Comparison of ENCODE assay signal across 18 mouse cellular contexts in genomic region chr4:33342877-33343731, GRCm38 (mm10). TPM values are rescaled to one million over a fixed set of nuclear protein-coding genes. Genes with fewer than 3 reads are reported as not detected.
DNase-seq lines count a peak whose midpoint lies in the region; ATAC-seq lines count a peak whose summit lies in the region.
"Had no signal": no experiment of that assay in that cellular context is flagged by ENCODE, and none has a peak within 500 bp of the region (broad histone marks: within the 10 kb centered on the region; RNA-seq: fewer than 3 reads in every experiment).

No protein-coding gene starts in this region.

- no peak overlapping the region for H3K4me2 ChIP-seq in kidney, embryonic 16.5 days (replicated peaks; ENCODE audit: low read depth, low read length)
- H3K4me2 ChIP-seq in liver, embryonic 16.5 days (ENCODE audit: low read depth, low read length) = peak overlapping the region; percentile 32; the same call in 1 of the 2 replicates
- H3K4me2 ChIP-seq: embryonic facial prominence, embryonic 13.5 days had no signal

- no peak overlapping the region for H3K9ac ChIP-seq in kidney, embryonic 16.5 days (replicated peaks; ENCODE audit: low read length)
- no peak overlapping the region for H3K9ac ChIP-seq in liver, embryonic 16.5 days (ENCODE audit: low read depth, low read length)
- H3K9ac ChIP-seq: embryonic facial prominence, embryonic 13.5 days had no signal

- H3K27me3 ChIP-seq in kidney, embryonic 16.5 days (ENCODE audit: insufficient read depth, low read length) = no peaks in the 10 kb centered on the region
- H3K27me3 ChIP-seq in liver, embryonic 16.5 days (ENCODE audit: control insufficient read depth, insufficient read depth, low read depth, low read length) = no peaks in the 10 kb centered on the region
- H3K27me3 ChIP-seq: embryonic facial prominence, embryonic 13.5 days; megakaryocyte, embryonic 14.5 days had no signal

- DNase-seq in kidney, postnatal 14 days = no peak
- DNase-seq in 416B (ENCODE audit: low read depth) = peak; percentile 18
- no peak for DNase-seq in left cerebral cortex, postnatal 14 days (ENCODE audit: low spot score in 2 of 2)
- no peak for DNase-seq in embryo, embryonic 10.5 days (ENCODE audit: low spot score)
- DNase-seq: cerebellum, adult 9-10 months; gastrocnemius, postnatal 25 days; heart, postnatal 4 days; kidney, adult 8-10 months; layer of hippocampus, postnatal 36 days; right cerebral cortex, adult 18-20 months; thymus, adult 18-20 months had no signal

- peaks cover 23% of the 10 kb centered on the region for H3K36me3 ChIP-seq in kidney, embryonic 16.5 days (ENCODE audit: insufficient read depth, low read length)
- peaks cover 5% of the 10 kb centered on the region for H3K36me3 ChIP-seq in liver, embryonic 16.5 days (ENCODE audit: control insufficient read depth, insufficient read depth)

- intact Hi-C loops in left cerebral cortex, postnatal 14 days (cut with DNase I) = no loop called here

- ATAC-seq in kidney, embryonic 16.5 days (ENCODE audit: low FRiP score, low TSS enrichment) = 0 out of 2 replicates have a peak, but pooled peaks have one; percentile 6
- ATAC-seq in erythroblast, adult 5-6 weeks (replicated peaks; ENCODE audit: low FRiP score, poor library complexity, severe bottlenecking) = peak; percentile 61
- ATAC-seq in liver, embryonic 16.5 days (ENCODE audit: low read depth) = no peak; the same call in 1 of the 2 replicates
- ATAC-seq: hindbrain, embryonic 16.5 days; midbrain, embryonic 16.5 days had no signal

- H3K9me3 ChIP-seq in kidney, embryonic 16.5 days (ENCODE audit: low read length) = no peaks in the 10 kb centered on the region
- H3K9me3 ChIP-seq in liver, embryonic 16.5 days (replicated peaks; ENCODE audit: control insufficient read depth, low read length) = no peaks in the 10 kb centered on the region
- H3K9me3 ChIP-seq: embryonic facial prominence, embryonic 13.5 days; megakaryocyte, embryonic 14.5 days had no signal

- H3K4me3 ChIP-seq in kidney, embryonic 16.5 days (ENCODE audit: low read length) = no peak overlapping the region
- no peak overlapping the region for H3K4me3 ChIP-seq in liver, embryonic 16.5 days (ENCODE audit: low read depth, low read length)
- H3K4me3 ChIP-seq: embryonic facial prominence, embryonic 13.5 days had no signal

- 78% methylated on average over 7 of the region's 7 CpGs for WGBS in kidney, embryonic 16.5 days
- 83% methylated on average over 7 of the region's 7 CpGs for WGBS in liver, embryonic 16.5 days (ENCODE audit: insufficient replicate concordance)

- no peaks in the 10 kb centered on the region for H3K4me1 ChIP-seq in kidney, embryonic 16.5 days (ENCODE audit: insufficient read depth, low read length)
- peaks cover 14% of the 10 kb centered on the region for H3K4me1 ChIP-seq in liver, embryonic 16.5 days (ENCODE audit: control insufficient read depth, low read depth, low read length)
- H3K4me1 ChIP-seq: embryonic facial prominence, embryonic 13.5 days had no signal

- no peak overlapping the region for H3K27ac ChIP-seq in kidney, embryonic 16.5 days (ENCODE audit: low read length)
- peak overlapping the region; percentile 72 for H3K27ac ChIP-seq in liver, embryonic 16.5 days (ENCODE audit: low read length)
- H3K27ac ChIP-seq: embryonic facial prominence, embryonic 13.5 days had no signal

RNA-seq across cellular contexts. Expression of gene Rngtt, which starts 33.0 kb away (rescaled TPM):
- 19.2 and 22.7 TPM in 2 replicates for polyA plus RNA-seq in kidney, embryonic 16.5 days (2015; fragmentation: Nextera tagmentation; extraction: Ambion mirVana)
- 55.8 and 61.3 TPM in 2 replicates for total RNA-seq in erythroblast, adult 5-6 weeks (2015; ENCODE audit: low replicate concordance)
- total RNA-seq in erythroblast, adult 5-6 weeks (2017; ENCODE audit: low replicate concordance) = 109 and 206 TPM in 2 replicates
- 13.3 and 14.0 TPM in 2 replicates for polyA plus RNA-seq in liver, embryonic 16.5 days (2015; fragmentation: Nextera tagmentation; extraction: Ambion mirVana)
- total RNA-seq in left cerebral cortex, postnatal 14 days (2021) = 10 to 100 TPM; 19.2 to 22.0 TPM

RNA-seq across cellular contexts. Expression of gene Pnrc1, which starts 53.1 kb away (rescaled TPM):
- 81.9 and 83.0 TPM in 2 replicates for polyA plus RNA-seq in kidney, embryonic 16.5 days (2015; fragmentation: Nextera tagmentation; extraction: Ambion mirVana)
- total RNA-seq in erythroblast, adult 5-6 weeks (2015; ENCODE audit: low replicate concordance) = 234 and 244 TPM in 2 replicates
- total RNA-seq in erythroblast, adult 5-6 weeks (2017; ENCODE audit: low replicate concordance) = 215 and 244 TPM in 2 replicates
- polyA plus RNA-seq in liver, embryonic 16.5 days (2015; fragmentation: Nextera tagmentation; extraction: Ambion mirVana) = 39.9 and 53.2 TPM in 2 replicates
- total RNA-seq in left cerebral cortex, postnatal 14 days (2021) = 100 to 1,000 TPM; 115 to 122 TPM
